Mouse (Mus musculus) thymus, adult 2 months (tissue): ENCODE measurements around the gene Sugp2.

Experiments
- CTCF ChIP-seq: fragments of 200-500 bp; IDR thresholded peaks from 2 replicates; pipeline ENCODE4 v1.5.1; 2012; ENCODE audit warnings: mild to moderate bottlenecking, control low read depth, low read length, moderate library complexity, borderline replicate concordance; ENCODE audit not compliant: control insufficient read depth, poor library complexity, insufficient read depth; ENCODE audit errors: extremely low read depth
- POLR2A ChIP-seq: fragments of 200-500 bp; IDR thresholded peaks from 2 replicates; pipeline ENCODE4 v1.6.1; 2012; ENCODE audit warnings: mild to moderate bottlenecking, low read length, control low read depth, moderate library complexity; ENCODE audit not compliant: control insufficient read depth, poor library complexity, insufficient read depth; ENCODE audit errors: extremely low read depth

DNA sequence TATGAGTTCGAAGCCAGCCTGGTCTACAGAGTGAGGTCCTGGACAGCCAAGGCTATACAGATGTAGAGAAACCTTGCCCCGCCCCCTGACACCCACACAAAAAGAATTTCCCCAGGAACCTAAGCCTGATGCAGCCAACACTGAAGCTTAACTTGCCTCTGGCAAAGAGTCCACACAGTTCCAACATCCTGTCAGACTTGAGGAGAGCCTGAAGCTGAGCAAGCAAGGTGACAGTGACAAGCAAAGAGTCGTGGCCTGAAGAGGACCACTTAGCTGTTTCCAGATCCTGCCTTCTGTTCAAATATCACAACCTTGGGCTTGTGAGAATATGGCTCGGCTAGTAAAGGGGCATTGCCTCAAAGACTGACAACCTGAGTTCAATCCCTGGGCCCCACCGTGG is 18.9 kb upstream of the Sugp2 start:
- no peak for TF ChIP-seq POLR2A
- no peak for TF ChIP-seq CTCF
